Mouse (Mus musculus) myocyte (in vitro differentiated cells): ENCODE measurements around the gene Fcer2a. TPM values are rescaled to one million over a fixed set of nuclear protein-coding genes. Genes with fewer than 3 reads are reported as not detected.

Experiments
- H3K27me3 ChIP-seq: one replicate; pipeline ENCODE4 v1.6.1; 2011; ENCODE audit not compliant: control insufficient read depth, insufficient read depth, insufficient read length
- H3K36me3 ChIP-seq: one replicate; pipeline ENCODE4 v1.6.1; 2011; ENCODE audit not compliant: control insufficient read depth, insufficient read depth
- H3K4me2 ChIP-seq: one replicate; pipeline ENCODE4 v1.6.1; 2011; ENCODE audit warnings: low read depth, control low read depth
- H3K4me3 ChIP-seq: one replicate; pipeline ENCODE4 v1.5.1; 2011; ENCODE audit warnings: mild to moderate bottlenecking, control low read depth, moderate library complexity
- H3K79me2 ChIP-seq: one replicate; pipeline ENCODE4 v1.6.1; 2011; ENCODE audit not compliant: control insufficient read depth, insufficient read depth
- H3ac ChIP-seq: one replicate; pipeline ENCODE4 v1.6.1; 2011; ENCODE audit not compliant: control insufficient read depth, insufficient read length
- CEBPB ChIP-seq: IDR thresholded peaks from 2 replicates; pipeline ENCODE4 v1.6.1; 2011; ENCODE audit warnings: mild to moderate bottlenecking, moderate library complexity; ENCODE audit not compliant: poor library complexity, insufficient read depth, severe bottlenecking
- E2F4 ChIP-seq: IDR thresholded peaks from one replicate; pipeline ENCODE4 v1.6.1; 2011; ENCODE audit warnings: mild to moderate bottlenecking, control low read depth, moderate library complexity; ENCODE audit not compliant: insufficient read depth
- MAX ChIP-seq: IDR thresholded peaks from one replicate; pipeline ENCODE4 v1.6.1; 2011; ENCODE audit warnings: low read depth, mild to moderate bottlenecking, control low read depth
- MYOD1 ChIP-seq, 3 experiments: IDR thresholded peaks; one replicate each; pipeline ENCODE4 v1.6.1; 2011; ENCODE audit warnings: control low read depth in 2 of 3, low read depth in 2 of 3, mild to moderate bottlenecking in 2 of 3, moderate library complexity in 1 of 3; ENCODE audit not compliant: insufficient read length in 2 of 3, control insufficient read depth in 1 of 3
- MYOG ChIP-seq, 3 experiments: IDR thresholded peaks; one replicate each; pipeline ENCODE4 v1.6.1; 2011; ENCODE audit warnings: control low read depth in 2 of 3, low read depth in 2 of 3, mild to moderate bottlenecking in 2 of 3; ENCODE audit not compliant: insufficient read length in 2 of 3, control insufficient read depth in 1 of 3, insufficient read depth in 1 of 3
- POLR2A ChIP-seq: IDR thresholded peaks from one replicate; pipeline ENCODE4 v1.6.1; 2011; ENCODE audit warnings: low read depth, mild to moderate bottlenecking, control low read depth, moderate library complexity; ENCODE audit not compliant: insufficient read length
- POLR2AphosphoS2 ChIP-seq: IDR thresholded peaks from one replicate; pipeline ENCODE4 v1.6.1; 2011; ENCODE audit warnings: low read depth, control low read depth; ENCODE audit not compliant: insufficient read length
- REST ChIP-seq: IDR thresholded peaks from one replicate; pipeline ENCODE4 v1.6.1; 2011; ENCODE audit warnings: mild to moderate bottlenecking, control low read depth, moderate library complexity; ENCODE audit not compliant: insufficient read depth, insufficient read length
- SRF ChIP-seq: IDR thresholded peaks from one replicate; pipeline ENCODE4 v1.6.1; 2011; ENCODE audit warnings: low read depth; ENCODE audit not compliant: control insufficient read depth, insufficient read length
- TCF12 ChIP-seq: IDR thresholded peaks from one replicate; pipeline ENCODE4 v1.6.1; 2011; ENCODE audit warnings: mild to moderate bottlenecking, control low read depth; ENCODE audit not compliant: poor library complexity, insufficient read depth, severe bottlenecking
- TCF3 ChIP-seq: IDR thresholded peaks from one replicate; pipeline ENCODE4 v1.6.1; 2011; ENCODE audit warnings: low read depth, control low read depth; ENCODE audit not compliant: insufficient read length
- USF1 ChIP-seq: IDR thresholded peaks from one replicate; pipeline ENCODE4 v1.6.1; 2011; ENCODE audit warnings: low read depth, mild to moderate bottlenecking, control low read depth, moderate library complexity
- polyA plus RNA-seq: library from polyadenylated mRNA; unstranded; fragments of >200 nt; fragmentation: generic; extraction: Trizol; gene quantifications from one replicate; pipeline ENCODE4 v1.2.1, GENCODE M21; 2012; ENCODE audit warnings: missing spikeins

Gene Fcer2a
- polyA plus RNA-seq, 1 experiment = 0.02 TPM

GRCm38 (mm10) chr8:3660889-3661288 is 33.1 kb downstream of the Fcer2a start:
- no peaks in the 10 kb centered on the region for H3K36me3 ChIP-seq
- no peak overlapping the region for H3K4me2 ChIP-seq
- no peak overlapping the region for H3K4me3 ChIP-seq
- H3K27me3 ChIP-seq = peaks cover 17% of the 10 kb centered on the region
- no peak for TF ChIP-seq MAX
- no peak for TF ChIP-seq MYOG (IDR thresholded peaks at IDR 0.05; ENCODE audit: control insufficient read depth in 1 of 3, insufficient read depth in 1 of 3, insufficient read length in 2 of 3, low read depth in 2 of 3)
- no peak for TF ChIP-seq TCF3
- TF ChIP-seq REST = no peak
- TF ChIP-seq POLR2A = no peak
- TF ChIP-seq CEBPB = no peak
- TF ChIP-seq E2F4 = no peak
- no peak for TF ChIP-seq MYOD1 (IDR thresholded peaks at IDR 0.05; ENCODE audit: control insufficient read depth in 1 of 3, insufficient read length in 2 of 3, low read depth in 2 of 3)
- no peak for TF ChIP-seq TCF12
- TF ChIP-seq SRF = no peak
- H3K79me2 ChIP-seq = no peaks in the 10 kb centered on the region
- no peak overlapping the region for H3ac ChIP-seq

DNA sequence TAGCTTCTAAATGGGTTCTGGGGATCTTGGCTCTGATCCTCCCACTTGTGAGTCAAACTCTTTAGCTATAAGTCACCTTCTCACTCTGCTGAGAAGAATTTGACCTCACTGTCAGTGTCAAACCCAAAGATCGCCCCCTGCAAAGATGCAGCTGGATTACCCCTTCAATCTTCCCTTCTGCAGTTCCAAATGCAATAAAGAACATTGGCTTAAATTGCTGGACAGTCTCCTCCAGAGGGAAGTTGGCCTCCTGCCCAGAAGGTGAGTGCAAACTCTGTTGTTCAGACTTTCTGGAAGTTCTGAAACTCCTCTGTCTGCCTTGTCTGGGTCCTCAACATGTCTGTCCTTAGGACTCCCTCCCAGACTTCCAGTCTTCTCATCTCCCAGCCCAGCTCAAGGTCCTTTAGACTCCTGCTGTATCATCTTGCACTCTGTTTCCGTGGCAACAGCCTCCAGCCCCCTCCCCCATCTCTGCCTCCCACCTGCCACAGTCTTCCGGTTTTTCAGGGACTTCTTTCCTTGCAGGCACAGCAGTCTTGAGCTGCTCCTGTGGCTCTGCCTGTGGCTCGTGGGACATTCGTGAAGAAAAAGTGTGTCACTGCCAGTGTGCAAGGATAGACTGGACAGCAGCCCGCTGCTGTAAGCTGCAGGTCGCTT is 37.1 kb downstream of the Fcer2a start:
- H3K27me3 ChIP-seq = peaks cover 12% of the 10 kb centered on the region
- no peaks in the 10 kb centered on the region for H3K36me3 ChIP-seq
- H3K4me3 ChIP-seq = no peak overlapping the region
- no peak overlapping the region for H3K4me2 ChIP-seq
- TF ChIP-seq POLR2A (no peak), MYOD1 (IDR thresholded peaks at IDR 0.05; ENCODE audit: control insufficient read depth in 1 of 3, insufficient read length in 2 of 3, low read depth in 2 of 3) (no peak), E2F4 (no peak), MYOG (IDR thresholded peaks at IDR 0.05; ENCODE audit: control insufficient read depth in 1 of 3, insufficient read depth in 1 of 3, insufficient read length in 2 of 3, low read depth in 2 of 3) (no peak), CEBPB (no peak), REST (no peak), POLR2AphosphoS2 (no peak)
- H3ac ChIP-seq = no peak overlapping the region
- no peaks in the 10 kb centered on the region for H3K79me2 ChIP-seq

DNA sequence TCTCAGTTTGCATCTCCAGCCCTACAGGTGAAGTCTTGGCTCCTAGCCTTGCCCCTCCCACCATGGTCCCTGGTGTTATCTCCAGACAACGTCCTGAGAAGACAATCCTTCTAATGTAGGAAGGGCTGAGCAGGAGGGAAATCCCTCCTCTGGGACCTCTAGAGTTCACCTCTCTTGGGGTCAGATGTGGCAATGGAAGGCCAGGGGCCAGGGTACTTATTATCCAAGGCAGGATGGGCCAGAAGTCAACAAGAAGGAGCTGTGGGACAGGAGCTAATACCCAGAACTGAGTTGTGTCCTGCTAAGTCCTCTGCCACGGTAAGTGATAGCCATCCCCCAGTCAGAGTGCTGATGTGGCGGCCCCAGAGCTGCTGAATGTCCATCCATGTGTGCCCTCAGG is 38.4 kb downstream of the Fcer2a start, which contains the start of gene Retn:
Gene Retn (plus strand): TSS at position 245 of the 400 bp plus-strand sequence.
- H3K79me2 ChIP-seq = no peaks in the 10 kb centered on the region
- H3K27me3 ChIP-seq = peaks cover 12% of the 10 kb centered on the region
- H3K4me2 ChIP-seq = no peak within 1 kb of the TSS
- no peak within 1 kb of the TSS for H3ac ChIP-seq
- TF ChIP-seq E2F4 = no peak
- no peak for TF ChIP-seq MAX
- no peak for TF ChIP-seq USF1
- no peak for TF ChIP-seq TCF3
- no peaks in the 10 kb centered on the region for H3K36me3 ChIP-seq
- H3K4me3 ChIP-seq = no peak within 1 kb of the TSS

DNA sequence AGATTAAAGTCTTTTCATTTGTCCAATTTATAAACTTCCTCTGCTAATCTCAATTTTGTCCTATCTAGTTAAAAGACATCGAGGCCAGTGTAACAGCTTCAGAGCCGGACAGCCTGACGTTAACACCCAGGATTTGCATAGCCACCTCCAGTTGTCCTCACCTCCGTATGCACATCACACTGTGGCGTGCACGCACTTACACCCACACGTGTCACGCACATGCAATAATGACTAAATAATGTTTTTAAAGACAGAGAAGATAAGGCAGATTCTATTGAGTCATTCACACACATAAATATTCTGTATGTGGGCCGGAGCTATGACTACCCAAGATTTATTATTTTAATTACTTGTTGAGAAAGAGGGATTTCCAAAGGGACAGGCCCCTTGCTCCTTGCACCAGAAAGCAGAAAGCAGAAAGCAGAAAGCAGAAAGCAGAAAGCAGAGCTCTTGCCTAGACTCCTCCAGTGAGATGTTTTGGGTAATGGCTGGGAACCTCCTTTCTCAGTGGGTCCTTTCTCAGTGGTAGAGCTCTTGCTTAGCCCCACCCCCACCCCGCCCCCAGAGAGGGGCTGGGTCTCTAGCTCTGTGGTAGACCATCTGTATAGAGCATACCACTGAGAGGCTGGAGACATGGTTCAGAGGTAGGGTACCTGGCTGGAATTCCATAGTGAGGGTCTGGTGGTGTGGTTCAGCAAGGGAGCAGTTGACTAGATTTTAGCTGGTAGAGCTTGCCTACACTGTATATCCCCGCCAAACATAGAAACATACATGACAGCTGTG is 39.1 kb downstream of the Fcer2a start:
- Histone ChIP-seq H3K4me3 (no peak overlapping the region), H3K36me3 (no peaks in the 10 kb centered on the region), H3ac (no peak overlapping the region), H3K4me2 (no peak overlapping the region), H3K79me2 (no peaks in the 10 kb centered on the region), H3K27me3 (peaks cover 12% of the 10 kb centered on the region)
- TF ChIP-seq E2F4 = no peak
- TF ChIP-seq MAX = no peak
- no peak for TF ChIP-seq POLR2AphosphoS2
- no peak for TF ChIP-seq REST
- TF ChIP-seq USF1 = no peak
- TF ChIP-seq TCF12 = no peak
- no peak for TF ChIP-seq POLR2A
- no peak for TF ChIP-seq MYOD1 (IDR thresholded peaks at IDR 0.05; ENCODE audit: control insufficient read depth in 1 of 3, insufficient read length in 2 of 3, low read depth in 2 of 3)
- TF ChIP-seq CEBPB = no peak
- no peak for TF ChIP-seq MYOG (IDR thresholded peaks at IDR 0.05; ENCODE audit: control insufficient read depth in 1 of 3, insufficient read depth in 1 of 3, insufficient read length in 2 of 3, low read depth in 2 of 3)
- no peak for TF ChIP-seq TCF3
- no peak for TF ChIP-seq SRF

DNA sequence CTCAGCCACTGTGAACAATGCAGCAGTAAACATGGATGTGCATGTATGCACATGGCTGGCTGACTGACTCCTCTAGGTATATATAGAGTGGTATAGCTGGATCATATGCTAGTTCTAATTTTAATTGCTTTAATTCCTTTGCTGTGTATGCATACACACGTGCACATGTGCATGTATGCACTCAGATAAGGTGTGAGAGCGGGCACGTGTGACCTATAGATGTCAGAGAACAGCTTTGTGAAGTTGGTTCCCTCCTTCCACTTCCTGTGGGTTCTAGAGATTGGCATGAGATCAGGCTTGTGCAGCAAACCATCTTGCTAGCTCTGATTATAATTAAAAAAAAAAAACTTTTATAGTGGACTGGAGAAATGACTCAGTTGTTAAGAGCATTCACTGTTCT is 41.1 kb downstream of the Fcer2a start:
- H3ac ChIP-seq = no peak overlapping the region
- no peak overlapping the region for H3K4me3 ChIP-seq
- H3K36me3 ChIP-seq = no peaks in the 10 kb centered on the region
- H3K79me2 ChIP-seq = no peaks in the 10 kb centered on the region
- peaks cover 9% of the 10 kb centered on the region for H3K27me3 ChIP-seq
- no peak overlapping the region for H3K4me2 ChIP-seq
- TF ChIP-seq SRF (no peak), MYOD1 (IDR thresholded peaks at IDR 0.05; ENCODE audit: control insufficient read depth in 1 of 3, insufficient read length in 2 of 3, low read depth in 2 of 3) (no peak), CEBPB (no peak), TCF3 (no peak), POLR2AphosphoS2 (no peak), POLR2A (no peak)
